Mouse (Mus musculus): ENCODE measurements around the gene 3110040N11Rik. TPM values are rescaled to one million over a fixed set of nuclear protein-coding genes. Genes with fewer than 3 reads are reported as not detected.

Gene 3110040N11Rik
- polyA plus RNA-seq, 1 experiment = 38.1 TPM

DNA sequence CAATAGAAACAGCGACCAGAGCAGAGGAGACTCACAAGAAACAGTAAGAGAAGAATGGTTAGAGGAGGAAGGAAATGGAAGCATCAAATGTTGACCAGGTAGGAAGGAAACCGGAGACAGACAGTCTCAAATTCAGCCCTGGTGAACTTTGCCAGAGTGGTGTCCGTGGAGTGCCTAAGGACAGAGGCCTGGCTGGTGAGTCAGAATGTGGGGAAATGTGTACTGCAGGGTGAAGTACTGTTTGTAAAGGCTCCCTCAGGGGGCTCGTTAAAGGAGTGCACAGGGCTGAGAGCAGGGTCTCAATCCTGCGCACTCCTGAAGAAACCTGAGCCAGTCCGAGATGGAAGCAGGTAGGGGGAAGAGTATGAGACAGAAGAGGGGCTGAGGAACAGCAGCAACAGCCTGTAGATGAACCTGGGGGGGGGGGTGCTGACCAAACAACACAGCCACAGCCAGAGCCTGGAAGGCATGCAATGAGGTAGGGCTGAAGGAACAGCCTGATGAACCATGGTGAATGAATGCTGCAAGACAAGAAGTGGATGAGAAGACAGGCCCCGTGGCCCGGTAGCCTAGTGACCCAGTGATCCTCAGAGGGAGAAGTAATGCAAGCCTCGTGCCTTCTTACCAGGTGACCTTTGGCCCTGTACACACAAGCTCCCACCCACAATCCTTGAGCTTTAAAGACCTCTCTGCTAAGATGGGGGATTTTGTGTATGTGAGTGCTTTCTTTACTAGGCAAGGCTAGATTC, 53.8 kb downstream of the 3110040N11Rik start:
- TF ChIP-seq CTCF (IDR thresholded peaks at IDR 0.05; ENCODE audit: borderline replicate concordance, extremely low read depth, insufficient read depth, insufficient read length) (no peak), POLR2A (IDR thresholded peaks at IDR 0.05; ENCODE audit: borderline replicate concordance, extremely low read depth, insufficient read depth, insufficient read length, poor library complexity, severe bottlenecking) (no peak)
- DNase-seq (ENCODE audit: low read depth) = no peak

DNA sequence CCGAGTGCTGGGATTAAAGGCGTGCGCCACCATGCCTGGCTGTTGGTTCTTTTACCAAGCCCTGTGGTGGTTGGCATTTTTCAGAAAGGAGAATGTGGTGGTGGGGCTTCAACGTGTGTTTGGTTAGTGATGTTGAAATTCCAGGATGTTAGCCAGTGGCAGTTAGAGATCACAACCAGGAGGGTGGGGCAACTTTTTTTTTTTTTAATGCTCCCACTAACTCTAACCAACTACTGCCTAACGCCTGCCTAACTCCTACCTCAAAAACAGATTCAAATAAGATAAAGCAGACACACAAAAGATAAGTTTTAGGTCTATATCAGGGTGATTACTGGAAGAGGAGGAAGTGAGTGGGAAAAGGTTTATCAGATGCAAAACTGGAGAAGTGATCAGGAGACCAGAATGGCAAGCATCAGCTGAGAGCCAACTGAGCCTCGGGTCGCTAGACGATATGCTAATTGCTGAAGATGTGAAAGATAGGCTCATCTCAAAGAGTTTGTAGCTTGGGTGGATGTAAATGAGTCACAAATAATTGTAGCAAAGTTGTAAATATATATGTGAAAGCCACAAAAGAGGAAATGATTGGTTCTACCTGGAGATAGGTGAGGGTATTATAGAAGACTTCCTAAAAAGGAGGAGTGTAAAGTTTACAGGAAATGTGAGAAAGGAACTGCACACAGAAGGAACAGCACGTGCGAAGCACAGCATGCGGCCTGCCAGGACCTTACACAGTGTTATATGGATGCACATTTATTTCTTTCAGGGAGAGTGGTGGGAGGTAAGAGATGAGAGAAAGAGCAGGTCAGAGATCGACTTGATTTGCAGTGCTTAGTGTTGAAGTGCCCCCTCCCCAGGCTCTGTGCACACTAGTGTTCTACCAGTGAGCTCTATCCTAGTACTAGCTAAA, 56.8 kb downstream of the 3110040N11Rik start:
- no peak for DNase-seq (ENCODE audit: low read depth)
- TF ChIP-seq POLR2A (IDR thresholded peaks at IDR 0.05; ENCODE audit: borderline replicate concordance, extremely low read depth, insufficient read depth, insufficient read length, poor library complexity, severe bottlenecking) (no peak), CTCF (IDR thresholded peaks at IDR 0.05; ENCODE audit: borderline replicate concordance, extremely low read depth, insufficient read depth, insufficient read length) (no peak)

Other genes starting within 250 kb of the 3110040N11Rik start
- gene Fsd2, start 222.5 kb downstream of the 3110040N11Rik start, polyA plus RNA-seq (2012; rRNA removed) = 0.14 and 0.18 TPM in 2 replicates
- gene Whamm, start 218.2 kb downstream of the 3110040N11Rik start, polyA plus RNA-seq (2012; rRNA removed) = 14.9 and 16.1 TPM in 2 replicates
- gene Homer2, start 82.0 kb downstream of the 3110040N11Rik start, polyA plus RNA-seq (2012; rRNA removed) = 12.9 and 17.1 TPM in 2 replicates
- gene Ramac, start 26.6 kb downstream of the 3110040N11Rik start, polyA plus RNA-seq (2012; rRNA removed) = 59.7 and 63.1 TPM in 2 replicates
- 79.3 and 82.9 TPM in 2 replicates for gene Btbd1, start 40.0 kb upstream of the 3110040N11Rik start, polyA plus RNA-seq (2012; rRNA removed)
- not detected in 2 replicates for gene Gm10160, start 66.3 kb upstream of the 3110040N11Rik start, polyA plus RNA-seq (2012; rRNA removed)
- gene Tm6sf1, start 69.5 kb upstream of the 3110040N11Rik start, polyA plus RNA-seq (2012; rRNA removed) = 16.7 and 19.0 TPM in 2 replicates
- gene Hdgfl3, start 145.0 kb upstream of the 3110040N11Rik start, polyA plus RNA-seq (2012; rRNA removed) = 57.6 and 82.6 TPM in 2 replicates
- gene Bnc1, start 202.8 kb upstream of the 3110040N11Rik start, polyA plus RNA-seq (2012; rRNA removed) = 0.26 and 0.56 TPM in 2 replicates